Mouse (Mus musculus) MEL (cell line): ENCODE data around the gene Tmem79. TPM values are rescaled to one million over a fixed set of nuclear protein-coding genes. Genes with fewer than 3 reads are reported as not detected.
"Not testable (repeated sequence)": the region's sequence is repeated elsewhere in the genome, so short reads cannot be mapped to it uniquely, and the experiment has no call there.

Source experiments
- DNase-seq: peaks from one replicate; pipeline ENCODE4 v3.0.0; 2011; ENCODE audit warnings: low read depth, low spot score
- H3K27ac ChIP-seq: 2 replicates; pipeline ENCODE4 v1.5.1; 2012; ENCODE audit warnings: low read depth, mild to moderate bottlenecking, control low read depth, low read length, moderate library complexity; ENCODE audit not compliant: control insufficient read depth
- H3K27me3 ChIP-seq, 2 experiments: fragments of 150-350 bp in 1 of 2; sonication (generic) in 1 of 2; 2 replicates each; pipeline ENCODE4 v1.6.1; 2012; ENCODE audit warnings: low read length in 2 of 2, mild to moderate bottlenecking in 2 of 2, improper control_type of control experiment in 1 of 2, moderate library complexity in 1 of 2; ENCODE audit not compliant: insufficient read depth in 2 of 2, control insufficient read depth in 1 of 2
- H3K36me3 ChIP-seq, 2 experiments: 2 replicates each; pipeline ENCODE4 v1.6.1; 2012 to 2014; ENCODE audit warnings: low read length in 2 of 2, improper control_type of control experiment in 1 of 2, inconsistent platforms in 1 of 2, mild to moderate bottlenecking in 1 of 2; ENCODE audit not compliant: insufficient read depth in 2 of 2, control insufficient read depth in 1 of 2
- H3K4me1 ChIP-seq, 2 experiments: fragments of 150-350 bp in 1 of 2; sonication (generic) in 1 of 2; 2 replicates each; pipeline ENCODE4 v1.6.1; 2012; ENCODE audit warnings: low read length in 2 of 2, improper control_type of control experiment in 1 of 2, mild to moderate bottlenecking in 1 of 2; ENCODE audit not compliant: insufficient read depth in 2 of 2, control insufficient read depth in 1 of 2
- H3K4me3 ChIP-seq, 2 experiments: fragments of 150-350 bp in 1 of 2; sonication (generic) in 1 of 2; 2 replicates each; pipeline ENCODE4 v1.5.1; 2012; ENCODE audit warnings: low read depth in 2 of 2, low read length in 2 of 2, mild to moderate bottlenecking in 2 of 2, moderate library complexity in 2 of 2, control low read depth in 1 of 2, improper control_type of control experiment in 1 of 2; ENCODE audit not compliant: control insufficient read depth in 1 of 2, insufficient read depth in 1 of 2
- H3K79me2 ChIP-seq: 2 replicates; pipeline ENCODE4 v1.6.1; 2012; ENCODE audit warnings: mild to moderate bottlenecking, low read length, moderate library complexity; ENCODE audit not compliant: control insufficient read depth, poor library complexity, insufficient read depth
- H3K9ac ChIP-seq: 2 replicates; pipeline ENCODE4 v1.6.1; 2012; ENCODE audit warnings: low read depth, mild to moderate bottlenecking, control low read depth, low read length, moderate library complexity; ENCODE audit not compliant: control insufficient read depth, poor library complexity, severe bottlenecking
- H3K9me3 ChIP-seq: fragments of 150-350 bp; sonication (generic); replicated peaks from 2 replicates; pipeline ENCODE4 v1.6.1; 2012; ENCODE audit warnings: mild to moderate bottlenecking, low read length, improper control_type of control experiment, moderate library complexity; ENCODE audit not compliant: insufficient read depth
- CHD1 ChIP-seq: IDR thresholded peaks from 2 replicates; pipeline ENCODE4 v1.6.1; 2012; ENCODE audit warnings: low read depth, mild to moderate bottlenecking, inconsistent platforms, low read length, improper control_type of control experiment
- CHD2 ChIP-seq: IDR thresholded peaks from 2 replicates; pipeline ENCODE4 v1.6.1; 2011; ENCODE audit warnings: low read length, improper control_type of control experiment
- CTCF ChIP-seq, 3 experiments: IDR thresholded peaks in 2 of 3; conservative IDR thresholded peaks in 1 of 3; 2 replicates each; pipeline ENCODE4 v1.5.1; 2011 to 2012; ENCODE audit warnings: low read length in 3 of 3, low read depth in 2 of 3, mild to moderate bottlenecking in 2 of 3, improper control_type of control experiment in 1 of 3, inconsistent platforms in 1 of 3, mixed read lengths in 1 of 3, moderate library complexity in 1 of 3; ENCODE audit not compliant: control insufficient read depth in 1 of 3, insufficient read depth in 1 of 3, poor library complexity in 1 of 3, severe bottlenecking in 1 of 3
- ETS1 ChIP-seq: IDR thresholded peaks from 2 replicates; pipeline ENCODE4 v1.6.1; 2012; ENCODE audit warnings: low read depth, mild to moderate bottlenecking, inconsistent platforms, low read length, improper control_type of control experiment, moderate library complexity
- GATA1 ChIP-seq: IDR thresholded peaks from 2 replicates; pipeline ENCODE4 v1.6.1; 2011; ENCODE audit warnings: low read depth, low read length, improper control_type of control experiment
- JUND ChIP-seq: IDR thresholded peaks from 2 replicates; pipeline ENCODE4 v1.6.1; 2011; ENCODE audit warnings: low read depth, mild to moderate bottlenecking, improper control_type of control experiment, low read length
- KAT2A ChIP-seq: conservative IDR thresholded peaks from 2 replicates; pipeline ENCODE4 v1.6.1; 2012; ENCODE audit warnings: low read depth, low read length, improper control_type of control experiment, inconsistent platforms
- MEF2A ChIP-seq: IDR thresholded peaks from 2 replicates; pipeline ENCODE4 v1.6.1; 2014; ENCODE audit warnings: low read depth, mild to moderate bottlenecking, inconsistent platforms, low read length, improper control_type of control experiment; ENCODE audit not compliant: poor library complexity, insufficient replicate concordance, severe bottlenecking; ENCODE audit errors: extremely low read depth
- NRF1 ChIP-seq: IDR thresholded peaks from 2 replicates; pipeline ENCODE4 v1.6.1; 2014; ENCODE audit warnings: low read depth, mild to moderate bottlenecking, inconsistent platforms, low read length, improper control_type of control experiment, moderate library complexity; ENCODE audit not compliant: poor library complexity, insufficient read depth, severe bottlenecking
- POLR2AphosphoS2 ChIP-seq: IDR thresholded peaks from 2 replicates; pipeline ENCODE4 v1.6.1; 2011; ENCODE audit warnings: low read length, improper control_type of control experiment
- SIN3A ChIP-seq: IDR thresholded peaks from 2 replicates; pipeline ENCODE4 v1.6.1; 2012; ENCODE audit warnings: low read length, improper control_type of control experiment, inconsistent platforms
- TAL1 ChIP-seq: IDR thresholded peaks from 2 replicates; pipeline ENCODE4 v1.6.1; 2012; ENCODE audit warnings: mild to moderate bottlenecking, inconsistent platforms, low read length, moderate library complexity, mixed read lengths
- TCF12 ChIP-seq: IDR thresholded peaks from 2 replicates; pipeline ENCODE4 v1.6.1; 2014; ENCODE audit warnings: low read depth, mild to moderate bottlenecking, inconsistent platforms, low read length, improper control_type of control experiment, moderate library complexity
- UBTF ChIP-seq: IDR thresholded peaks from 2 replicates; pipeline ENCODE4 v1.6.1; 2012; ENCODE audit warnings: low read depth, mild to moderate bottlenecking, inconsistent platforms, low read length, improper control_type of control experiment, moderate library complexity, borderline replicate concordance; ENCODE audit not compliant: insufficient read depth
- ZC3H11A ChIP-seq: IDR thresholded peaks from 2 replicates; pipeline ENCODE4 v1.6.1; 2012; ENCODE audit warnings: low read depth, mild to moderate bottlenecking, inconsistent platforms, low read length, improper control_type of control experiment
- ZMIZ1 ChIP-seq: IDR thresholded peaks from 2 replicates; pipeline ENCODE4 v1.6.1; 2012; ENCODE audit warnings: low read depth, mild to moderate bottlenecking, inconsistent platforms, low read length, improper control_type of control experiment, moderate library complexity
- polyA plus RNA-seq, 2 experiments: library from polyadenylated mRNA; stranded (reverse) in 1 of 2; unstranded in 1 of 2; fragments of >175 nt in 1 of 2; fragments of >200 nt in 1 of 2; gene quantifications; 2 replicates each; pipeline versions ENCODE4 v1.2.1 to v1.2.4; 2012; ENCODE audit warnings: low replicate concordance in 2 of 2, low read depth in 1 of 2; ENCODE audit not compliant: insufficient read length in 2 of 2, insufficient read depth in 1 of 2, missing spikeins in 1 of 2
- total RNA-seq: library from RNA; depleted of rRNA; stranded (reverse); fragments of 300-350 nt; gene quantifications from 2 replicates; pipeline ENCODE4 v1.2.3, GENCODE M21; 2012

The Tmem79 gene
- total and polyA plus RNA-seq, 3 experiments, result 2.2 to 3.7 TPM; not detected in 1

GRCm38 (mm10) chr3:88336058-88337013 lies at the start of gene Tmem79, which contains the start of gene Smg5 (continued):
- TF ChIP-seq CHD1 (0 out of 2 replicates have a peak, but pooled peaks have one; percentile 46), POLR2AphosphoS2 (peak; percentile 100)

GRCm38 (mm10) chr3:88384364-88384763 lies 48.4 kb upstream of the Tmem79 start, which contains the start of gene Bglap:
Bglap (minus strand) TSS chr3:88384464.
- H3K9ac ChIP-seq, result no peak within 1 kb of the TSS
- no peaks in the 10 kb centered on the region for H3K9me3 ChIP-seq
- H3K79me2 ChIP-seq, result no peaks in the 10 kb centered on the region
- no peak for DNase-seq
- H3K4me3 ChIP-seq, result no peak within 1 kb of the TSS
- TF ChIP-seq CHD2, result no peak
- TF ChIP-seq MEF2A, result no peak
- no peak for TF ChIP-seq POLR2AphosphoS2
- no peak for TF ChIP-seq NRF1
- no peak for TF ChIP-seq KAT2A
- TF ChIP-seq CTCF (IDR thresholded peaks at IDR 0.05 in 2 of 3, conservative IDR thresholded peaks at IDR 0.05 in 1 of 3; ENCODE audit: control insufficient read depth in 1 of 3, insufficient read depth in 1 of 3, low read depth in 2 of 3, low read length in 3 of 3, poor library complexity in 1 of 3, severe bottlenecking in 1 of 3), result no peak
- TF ChIP-seq UBTF, result no peak
- TF ChIP-seq GATA1, result no peak
- TF ChIP-seq ZC3H11A, result no peak
- TF ChIP-seq CHD1, result no peak
- TF ChIP-seq ZMIZ1, result no peak
- no peak for TF ChIP-seq SIN3A
- TF ChIP-seq TAL1, result no peak
- TF ChIP-seq ETS1, result no peak
- no peak for TF ChIP-seq JUND
- TF ChIP-seq TCF12, result no peak
- no peak within 1 kb of the TSS for H3K27ac ChIP-seq
- H3K36me3 ChIP-seq, result peaks cover 0 to 2% of the 10 kb centered on the region in 2 experiments; a peak in 1 of 4 replicates
- no peaks in the 10 kb centered on the region for H3K27me3 ChIP-seq
- H3K4me1 ChIP-seq, result peaks cover 2 to 6% of the 10 kb centered on the region in 2 experiments; a peak in 3 of 4 replicates

DNA sequence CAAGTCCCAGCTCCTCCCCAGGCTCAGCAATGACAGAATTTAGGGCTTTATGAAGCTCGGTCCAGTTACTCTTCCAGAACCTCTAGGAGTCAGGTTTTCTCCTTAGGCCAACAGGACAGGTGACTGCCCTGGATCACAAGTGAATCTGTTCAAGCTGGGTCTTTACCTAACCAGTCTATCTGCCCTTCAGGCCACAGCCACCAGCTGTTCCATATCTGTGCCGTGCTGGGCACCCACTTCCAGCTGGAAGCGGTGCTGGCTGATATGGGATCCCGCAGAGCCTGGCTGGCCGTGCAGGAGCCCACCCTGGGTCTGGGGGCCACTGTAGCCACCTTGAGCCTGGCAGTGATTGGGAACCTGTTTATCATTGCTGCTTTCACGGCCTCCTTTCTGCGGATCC lies 46.4 kb upstream of the Tmem79 start:
- H3K36me3 ChIP-seq, H3K4me3 ChIP-seq, H3K27ac ChIP-seq, H3K9ac ChIP-seq, H3K4me1 ChIP-seq, H3K9me3 ChIP-seq, DNase-seq, H3K79me2 ChIP-seq, H3K27me3 ChIP-seq: not testable (repeated sequence)

DNA sequence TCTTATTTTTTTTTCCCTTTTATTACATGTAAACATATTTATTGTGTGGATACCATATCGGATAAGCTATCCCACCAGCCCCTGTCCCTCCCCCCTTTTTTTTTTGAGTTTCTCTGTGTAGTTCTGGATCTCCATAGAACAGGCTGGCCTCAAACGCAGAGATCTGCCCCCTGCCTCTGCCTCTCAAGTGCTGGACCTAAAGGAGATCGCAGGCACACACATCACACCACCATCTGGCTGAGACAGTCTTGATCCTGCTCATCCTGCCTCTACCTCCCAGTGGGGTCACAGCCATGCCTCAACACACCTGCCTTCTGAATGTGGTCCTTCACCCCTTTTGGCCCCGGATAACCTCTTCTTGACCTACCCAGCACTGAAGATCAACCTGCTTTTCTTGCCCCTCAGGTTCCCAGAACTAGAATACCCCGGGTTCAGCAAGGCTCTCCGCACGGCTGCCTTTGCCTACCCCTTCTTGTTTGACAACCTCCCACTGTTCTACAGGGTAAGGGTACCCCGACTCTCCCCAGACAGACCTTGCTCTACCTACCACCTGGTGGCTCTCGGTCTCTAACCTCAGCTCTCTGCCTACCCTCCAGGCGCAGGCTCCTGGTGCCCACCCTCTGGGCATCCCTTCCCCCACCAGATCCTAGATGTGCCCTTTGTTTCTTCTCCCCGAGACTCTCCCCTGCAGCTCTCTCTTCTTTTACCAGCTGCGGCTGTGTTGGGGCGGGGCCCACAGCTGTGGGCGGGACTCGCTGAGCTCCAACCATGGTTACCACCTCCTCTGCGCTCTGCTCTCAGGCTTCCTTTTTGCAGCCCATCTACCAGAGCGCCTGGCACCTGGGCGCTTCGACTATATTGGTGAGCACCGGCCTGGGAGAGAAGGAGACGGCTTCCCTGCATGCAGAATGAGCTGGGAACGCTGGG lies 45.7 kb upstream of the Tmem79 start:
- H3K36me3 ChIP-seq, H3K79me2 ChIP-seq, H3K4me1 ChIP-seq, H3K27me3 ChIP-seq, H3K27ac ChIP-seq, H3K9me3 ChIP-seq: not testable (repeated sequence)
- DNase-seq, result peak; percentile 74
- Histone ChIP-seq H3K4me3 (peak overlapping the region; percentile 16 to 47; a peak in 2 of 4 replicates), H3K9ac (peak overlapping the region; percentile 35; the same call in 1 of the 2 replicates)
